Mouse (Mus musculus) right cerebral cortex, postnatal 36 days (tissue): ENCODE measurements around the gene Tada1.

Experiments
- DNase-seq, 2 experiments: peaks; one replicate each; pipeline ENCODE4 v3.0.0; 2022; ENCODE audit warnings: low spot score in 2 of 2, mixed read lengths in 1 of 2

Gene Tada1

GRCm38 (mm10) chr1:166384614-166385013, 5.7 kb downstream of the Tada1 start:
- DNase-seq: no peak

- DNase-seq: no peak
Measured at GRCm38 (mm10) chr1:166385431-166385830, 6.5 kb downstream of the Tada1 start.

- no peak for DNase-seq
Measured at GRCm38 (mm10) chr1:166388511-166388910, 9.6 kb downstream of the Tada1 start.

- DNase-seq: no peak
Measured at GRCm38 (mm10) chr1:166389406-166390125, 10.7 kb downstream of the Tada1 start.

- DNase-seq: no peak
Measured at GRCm38 (mm10) chr1:166391671-166392070, 12.8 kb downstream of the Tada1 start.

GRCm38 (mm10) chr1:166394770-166395169, 15.9 kb downstream of the Tada1 start:
- no peak for DNase-seq

GRCm38 (mm10) chr1:166395661-166396060, 16.8 kb downstream of the Tada1 start:
- no peak for DNase-seq

GRCm38 (mm10) chr1:166396381-166396780, 17.5 kb downstream of the Tada1 start:
- no peak for DNase-seq

GRCm38 (mm10) chr1:166401455-166401854, 22.6 kb downstream of the Tada1 start:
- no peak for DNase-seq

GRCm38 (mm10) chr1:166402003-166402402, 23.1 kb downstream of the Tada1 start:
- no peak for DNase-seq

- DNase-seq: no peak
Measured at GRCm38 (mm10) chr1:166403846-166404245, 24.9 kb downstream of the Tada1 start.

- DNase-seq: no peak
Measured at GRCm38 (mm10) chr1:166409177-166409700, 30.3 kb downstream of the Tada1 start.

- peak; percentile 52 to 58 for DNase-seq
Measured at GRCm38 (mm10) chr1:166409701-166410220, 30.9 kb downstream of the Tada1 start, which contains the start of gene Pogk. Pogk (minus strand) TSS chr1:166409863.

- no peak for DNase-seq
Measured at GRCm38 (mm10) chr1:166411541-166411940, 32.6 kb downstream of the Tada1 start.

GRCm38 (mm10) chr1:166412266-166412665, 33.4 kb downstream of the Tada1 start:
- DNase-seq: no peak

- DNase-seq: no peak
Measured at GRCm38 (mm10) chr1:166429053-166429452, 50.2 kb downstream of the Tada1 start.

- DNase-seq: peak in 1 of 2 experiments; percentile 28
Measured at GRCm38 (mm10) chr1:166429809-166430431, 51.0 kb downstream of the Tada1 start.

- DNase-seq: no peak
Measured at GRCm38 (mm10) chr1:166439426-166439825, 60.5 kb downstream of the Tada1 start.

GRCm38 (mm10) chr1:166441992-166442391, 63.1 kb downstream of the Tada1 start:
- no peak for DNase-seq
